Mouse (Mus musculus): ENCODE measurements around the gene Fem1b.
"Not testable (repeated sequence)": the region's sequence is repeated elsewhere in the genome, so short reads cannot be mapped to it uniquely, and the experiment has no call there.

Fem1b gene

DNA sequence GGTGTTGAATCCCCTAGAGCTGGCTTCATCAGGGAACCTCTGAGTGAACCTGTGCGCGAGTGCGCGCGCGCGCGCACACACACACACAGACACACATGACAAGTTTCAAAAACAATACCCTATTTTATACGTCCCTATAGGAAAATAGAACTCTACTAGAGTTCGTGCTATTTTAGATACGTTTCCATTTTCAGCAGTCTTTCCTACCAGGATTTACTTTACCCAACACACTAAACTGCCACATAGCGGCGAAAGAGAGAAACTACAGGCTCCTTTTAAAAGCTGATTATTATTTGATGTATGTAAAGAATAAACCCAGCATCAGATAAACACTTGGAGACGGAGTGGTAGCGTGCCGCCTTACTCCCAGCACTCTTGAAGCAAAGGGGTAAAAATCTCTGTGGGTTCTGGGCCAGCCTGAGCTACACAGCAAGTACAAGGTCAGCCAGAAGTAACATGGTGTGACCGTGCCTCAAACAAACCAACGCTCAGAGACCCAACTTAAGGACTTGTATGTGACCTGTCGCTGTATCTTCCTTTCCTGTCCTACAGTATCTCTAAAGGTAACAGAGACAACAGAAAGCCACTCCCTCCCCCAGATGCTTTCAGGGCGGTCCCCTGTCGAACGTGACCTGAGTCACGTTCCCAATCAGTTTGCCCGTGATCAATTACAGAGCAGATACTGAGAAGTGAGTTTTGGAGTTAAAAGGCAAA is 16.4 kb upstream of the Fem1b start:
- no peak for DNase-seq (ENCODE audit: low spot score in 2 of 2)

DNA sequence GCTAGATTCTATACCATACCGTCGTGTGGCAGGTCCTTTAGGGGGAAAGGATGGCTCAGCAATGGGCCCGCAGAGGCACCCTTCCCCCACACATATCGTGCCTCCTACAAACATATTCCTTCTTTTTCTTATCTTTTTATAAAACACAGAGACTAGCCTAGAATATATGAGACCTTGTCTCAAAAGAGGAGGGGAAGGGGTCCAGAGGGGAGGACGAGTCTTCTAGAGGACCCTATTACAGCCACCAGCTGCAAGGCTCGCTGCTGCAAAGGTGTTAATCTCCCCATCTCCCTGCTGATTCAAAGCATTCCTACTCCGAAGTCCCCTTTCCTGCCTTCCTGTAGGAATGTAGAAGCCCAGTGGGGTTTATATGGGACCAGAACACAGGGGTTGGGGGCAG is 14.7 kb upstream of the Fem1b start:
- DNase-seq (ENCODE audit: low spot score in 2 of 2) = no peak

DNA sequence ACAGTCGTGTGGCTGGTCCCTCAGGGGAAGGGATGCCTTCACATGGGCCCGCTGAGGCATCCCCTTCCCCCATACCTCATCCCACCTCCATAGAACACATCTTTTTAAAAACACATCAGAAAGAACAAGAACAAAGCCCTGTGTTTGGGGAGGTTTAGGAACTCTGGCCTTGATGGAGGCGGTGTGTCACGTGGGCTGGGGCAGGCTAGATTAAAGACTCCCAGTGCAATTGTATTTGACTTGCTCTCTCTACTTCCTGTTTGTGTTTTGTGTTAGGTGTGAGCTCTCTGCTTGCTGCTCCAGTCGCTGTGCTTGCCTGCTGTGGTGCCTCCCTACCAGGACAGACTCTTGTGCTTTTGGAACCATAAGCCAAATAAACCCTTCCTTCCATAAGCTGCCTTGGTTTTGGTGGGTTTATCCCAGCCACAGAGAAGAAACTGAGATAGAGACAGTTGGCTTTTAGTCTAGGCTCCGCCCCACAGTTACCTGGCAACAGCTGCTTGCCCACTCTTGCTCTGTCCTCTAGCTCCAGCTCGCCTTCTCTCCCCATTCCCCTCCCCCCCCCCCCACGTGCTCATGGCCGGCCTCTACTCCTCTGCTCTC is 14.2 kb upstream of the Fem1b start:
- DNase-seq (ENCODE audit: low spot score in 2 of 2) = no peak

DNA sequence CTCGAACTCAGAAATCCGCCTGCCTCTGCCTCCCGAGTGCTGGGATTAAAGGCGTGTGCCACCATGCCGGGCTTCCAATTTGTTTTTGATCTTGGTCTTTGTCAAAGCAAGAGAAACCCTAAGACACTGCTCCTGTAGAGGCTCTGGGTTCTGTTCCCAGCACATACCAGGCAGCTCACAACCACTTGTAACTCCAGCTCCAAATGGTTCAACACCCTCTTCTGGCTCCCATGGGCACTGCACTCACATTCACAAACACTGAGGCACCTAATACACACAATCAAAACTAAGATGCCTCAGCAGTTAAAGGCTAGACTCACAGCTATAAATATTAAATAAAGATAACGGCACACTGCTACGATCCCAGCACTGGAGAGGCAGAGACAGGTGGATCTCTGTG is 10.1 kb upstream of the Fem1b start:
- DNase-seq (ENCODE audit: low spot score in 2 of 2) = no peak

DNA sequence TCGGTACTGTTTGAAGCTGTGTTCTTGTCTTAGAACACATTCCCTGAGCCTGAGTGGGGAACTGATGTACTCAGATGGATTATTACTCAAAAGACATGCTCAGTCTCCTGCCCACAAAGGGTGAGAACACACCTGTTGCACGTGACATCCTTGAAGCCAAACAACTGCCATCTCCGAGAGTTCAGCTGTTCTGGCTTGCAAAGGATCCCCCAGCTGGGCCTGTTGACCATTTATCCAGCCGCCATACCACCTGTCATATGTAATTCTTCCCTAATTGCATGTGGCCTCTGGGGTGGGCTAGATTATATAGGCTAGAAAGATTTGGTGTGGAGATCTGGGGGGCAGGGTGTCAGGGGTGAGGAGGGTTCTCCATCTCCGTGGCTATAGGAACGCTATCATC is 9.1 kb upstream of the Fem1b start:
- DNase-seq (ENCODE audit: low spot score in 2 of 2) = no peak

DNA sequence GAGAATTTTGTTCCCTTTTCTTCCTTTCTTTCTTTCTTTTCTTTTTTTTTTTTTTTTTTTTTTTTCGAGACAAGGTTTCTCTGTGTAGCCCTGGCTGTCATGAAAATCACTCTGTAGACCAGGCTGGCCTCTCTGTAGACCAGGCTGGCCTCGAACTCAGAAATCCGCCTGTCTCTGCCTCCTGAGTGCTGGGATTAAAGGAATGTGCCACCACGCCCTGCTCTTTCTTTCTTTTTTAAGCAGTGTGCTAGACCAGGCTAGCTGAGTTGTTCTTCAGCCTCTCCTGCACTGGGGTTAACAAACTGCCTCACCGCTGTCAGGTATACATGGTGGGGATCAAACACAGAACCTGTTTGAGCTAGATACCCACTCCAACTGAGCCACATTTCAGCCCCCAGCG is 8.2 kb upstream of the Fem1b start:
- not testable (repeated sequence) for DNase-seq (ENCODE audit: low spot score in 2 of 2)

DNA sequence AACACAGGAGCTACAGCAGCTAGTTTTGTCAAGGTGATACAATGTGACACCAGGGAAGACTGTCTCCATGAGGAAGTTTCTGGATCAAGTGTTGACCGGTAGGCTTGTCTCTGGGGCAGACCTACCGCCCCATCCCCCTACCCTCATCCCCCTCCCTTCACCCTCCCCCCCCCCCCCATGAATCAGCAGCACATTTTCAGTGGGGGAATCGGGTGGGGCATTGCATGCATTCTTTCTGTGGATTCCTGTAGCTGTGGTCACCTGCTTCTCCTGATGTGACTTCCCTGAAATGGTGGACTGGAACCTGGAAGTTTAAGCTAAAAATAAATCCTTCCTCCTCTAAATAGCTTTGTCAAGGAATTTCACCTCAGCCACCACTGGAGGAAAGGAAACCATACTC is 7.8 kb upstream of the Fem1b start:
- DNase-seq (ENCODE audit: low spot score in 2 of 2) = no peak

DNA sequence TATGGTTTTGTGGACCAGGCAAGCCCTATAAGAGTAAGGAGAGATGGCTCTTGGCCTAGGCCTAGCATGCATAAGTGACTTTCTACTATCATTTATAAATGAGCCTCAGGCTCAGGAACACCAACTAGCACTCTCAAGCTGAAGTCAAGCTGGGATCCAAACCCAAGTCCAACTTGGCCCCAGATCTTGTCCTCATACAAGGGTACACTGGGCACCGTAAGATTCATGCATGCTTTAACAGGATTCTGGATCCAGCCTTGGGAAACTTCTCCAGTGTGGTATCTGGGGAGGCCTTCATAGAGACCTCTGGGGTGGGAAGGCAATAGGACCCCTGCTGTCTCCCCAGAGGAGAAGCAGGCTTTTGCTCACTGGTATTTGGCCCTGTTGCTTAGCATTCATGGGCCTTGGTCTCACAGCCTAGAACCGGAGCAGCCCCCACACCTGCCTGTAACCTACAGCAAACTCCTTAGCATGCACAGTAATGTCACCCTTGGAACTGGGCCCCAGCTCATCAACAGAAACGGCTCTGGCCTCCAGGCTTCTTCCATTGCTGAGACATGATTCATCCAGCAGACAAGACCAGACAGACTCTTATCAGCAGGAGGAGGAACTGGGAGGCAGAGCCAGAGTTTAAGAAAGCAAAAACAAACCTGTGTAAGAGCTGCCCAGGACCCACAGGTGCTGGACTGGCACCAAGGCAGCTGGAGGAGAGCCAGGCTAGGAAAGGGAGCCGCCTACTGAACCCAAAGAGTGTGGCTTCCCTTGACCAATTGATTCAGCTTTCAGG is 6.3 kb upstream of the Fem1b start:
- peak; percentile 46 to 77 for DNase-seq (ENCODE audit: low spot score in 2 of 2)

DNA sequence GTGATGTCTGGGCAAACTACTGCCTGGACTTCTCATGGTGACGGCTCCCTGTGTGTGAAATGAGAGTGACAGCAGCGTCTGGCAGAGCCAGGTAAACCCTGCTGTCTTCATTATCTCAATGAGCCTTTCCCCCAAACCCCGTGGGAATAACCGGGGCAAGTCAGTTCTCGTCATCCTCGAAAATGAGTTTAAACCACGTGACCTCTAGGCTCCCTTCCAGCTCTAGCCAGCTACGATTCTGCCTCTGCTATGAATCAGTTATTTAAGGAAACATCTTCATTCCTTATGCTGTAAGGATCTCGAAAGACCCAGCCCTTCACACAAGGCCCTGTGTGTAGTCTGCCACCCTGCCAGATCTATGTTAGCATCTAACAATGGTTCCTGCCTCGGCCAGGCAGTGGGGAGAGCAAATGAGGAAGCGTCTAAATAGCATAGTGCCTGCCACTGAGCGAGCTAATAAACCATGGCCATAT is 5.4 kb upstream of the Fem1b start:
- DNase-seq (ENCODE audit: low spot score in 2 of 2) = peak; percentile 40 to 54

DNA sequence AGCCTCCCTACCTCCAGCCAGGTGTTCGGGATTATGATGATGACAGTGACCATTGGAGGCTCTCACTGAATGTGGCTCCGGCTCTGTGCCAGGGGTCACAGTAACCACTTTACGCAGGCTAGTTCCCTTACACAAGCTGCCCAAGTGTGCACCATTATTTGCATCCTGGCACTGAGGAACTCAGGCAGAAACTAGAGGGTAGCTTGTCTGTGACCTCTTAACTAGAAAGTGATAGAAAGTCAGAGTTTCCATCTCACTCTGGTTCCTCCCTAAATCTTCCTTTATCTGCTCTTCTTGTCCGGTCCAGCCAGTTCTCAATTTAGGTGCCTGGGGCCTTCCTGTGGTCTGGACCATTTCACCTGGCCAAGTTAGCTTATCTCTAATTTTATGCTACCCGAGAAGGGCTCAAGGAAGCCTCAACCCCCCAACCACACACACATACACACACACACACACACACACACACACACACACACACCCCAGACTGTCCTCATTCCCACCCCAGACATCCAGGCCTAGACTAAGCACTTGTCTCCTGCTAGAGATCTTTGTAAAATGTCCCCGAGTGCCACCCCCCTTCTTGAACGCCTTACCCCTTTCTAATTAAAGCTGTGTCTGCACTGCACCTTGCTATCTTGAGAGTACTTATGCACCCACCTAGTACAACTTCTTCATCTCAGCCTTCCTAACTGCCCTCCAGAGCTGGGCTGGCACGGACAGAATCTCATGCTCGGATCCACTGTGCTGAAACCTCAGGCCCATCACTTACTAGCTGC is 4.8 kb upstream of the Fem1b start:
- no peak for DNase-seq (ENCODE audit: low spot score in 2 of 2)

DNA sequence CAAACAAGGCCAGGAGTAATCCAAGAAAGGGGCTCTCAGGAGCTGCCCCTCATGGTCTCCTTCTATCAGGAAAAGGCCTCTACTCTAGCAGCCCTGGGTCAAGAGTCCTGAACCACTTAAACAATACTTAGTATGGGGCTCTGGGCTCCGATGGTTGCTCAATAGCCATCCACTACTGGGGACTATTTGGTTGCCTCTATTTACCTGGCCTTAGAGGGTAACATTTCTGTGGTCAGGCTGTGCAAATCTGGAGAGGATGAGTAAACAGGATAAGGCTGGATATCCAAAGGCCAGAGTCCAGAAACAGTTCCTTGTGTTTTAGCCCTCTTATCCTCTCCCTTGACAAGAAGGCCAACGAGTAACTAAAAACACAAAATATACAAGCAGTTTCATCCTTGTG is 3.0 kb upstream of the Fem1b start:
- no peak for DNase-seq (ENCODE audit: low spot score in 2 of 2)

DNA sequence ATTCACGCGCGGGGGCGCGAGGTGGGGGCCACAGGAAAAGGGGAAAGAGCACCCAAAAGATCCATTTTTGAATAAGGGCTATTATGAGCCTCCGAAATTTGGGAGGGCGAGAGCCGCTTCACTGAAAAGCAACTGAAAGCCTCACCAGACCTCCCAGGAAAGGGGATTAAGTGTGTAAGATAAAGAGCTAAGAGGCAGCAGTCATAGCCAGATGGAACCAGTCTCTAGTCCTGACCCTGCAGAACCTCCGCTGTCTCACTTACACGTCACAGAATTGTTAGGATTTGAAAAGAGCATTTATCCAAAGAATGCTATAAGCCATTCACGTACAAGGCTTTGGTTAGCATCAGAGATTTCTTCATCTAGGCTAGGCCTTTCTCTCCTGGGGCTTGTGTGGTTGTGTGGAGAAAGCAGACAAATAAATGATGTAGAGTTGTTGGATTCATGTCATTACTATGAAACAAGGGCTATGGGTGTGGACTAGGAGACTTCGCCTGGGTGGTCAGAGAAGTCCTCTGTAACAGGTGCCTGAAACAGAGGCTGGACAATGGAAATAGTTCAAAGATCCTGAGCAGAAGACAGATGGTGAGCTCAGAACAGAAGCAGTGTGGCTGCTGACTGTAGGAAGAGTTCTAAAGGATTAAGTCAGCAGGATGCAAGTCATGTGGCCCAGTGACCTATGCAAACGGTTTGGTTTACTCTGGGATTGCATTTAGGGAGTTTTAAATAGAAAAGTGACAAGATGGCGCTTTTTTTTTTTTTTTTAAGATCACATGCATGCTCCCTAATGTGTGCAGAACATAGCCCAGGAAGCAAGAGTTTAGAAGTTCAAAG is 699 bp upstream of the Fem1b start:
- DNase-seq (ENCODE audit: low spot score in 2 of 2) = no peak

DNA sequence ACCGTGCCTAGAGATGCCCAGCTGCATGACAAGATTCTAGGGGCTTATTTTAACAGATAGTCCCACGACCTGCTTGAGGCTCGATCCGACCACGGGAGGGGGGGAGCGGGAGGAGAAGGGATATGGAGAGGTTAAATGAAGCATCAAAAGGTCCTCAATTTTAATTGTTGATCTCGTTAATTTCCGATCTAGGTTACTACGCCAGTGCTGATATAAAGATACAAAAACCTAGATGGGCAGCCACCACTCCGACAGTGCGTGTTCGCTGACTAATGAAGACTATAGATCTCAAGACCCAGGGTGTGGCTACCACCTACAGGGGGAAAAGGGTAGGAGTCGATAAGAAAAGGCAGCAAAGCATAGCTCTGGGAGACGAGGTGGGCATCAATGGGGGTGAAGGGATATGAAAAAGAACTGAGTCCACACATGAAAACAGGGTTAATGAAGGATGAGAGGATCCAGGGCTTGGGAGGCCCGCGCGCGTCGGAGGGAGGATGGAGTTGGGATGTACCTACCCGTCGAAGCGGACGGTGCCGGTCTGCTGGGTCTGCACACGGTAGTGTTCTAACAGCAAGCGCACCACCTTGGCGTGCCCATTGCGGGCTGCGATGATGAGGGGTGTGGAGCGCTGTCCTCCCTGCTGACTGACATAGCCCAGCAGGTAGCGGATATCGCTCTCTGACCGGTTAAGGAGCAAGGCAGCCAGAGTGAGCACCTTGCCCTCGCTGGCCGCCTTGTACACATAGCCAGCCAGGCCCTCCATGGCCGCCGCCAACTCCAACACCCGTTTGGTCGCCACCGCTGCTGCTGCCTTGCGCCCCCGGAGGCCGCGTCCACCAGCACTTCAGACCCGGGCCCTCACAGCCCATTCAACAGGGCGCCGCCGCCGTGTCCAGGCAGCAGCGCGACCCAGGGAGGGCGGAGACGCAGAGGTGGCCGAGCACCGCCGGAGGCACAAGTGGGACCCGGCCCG is 905 bp downstream of the Fem1b start:
- DNase-seq (ENCODE audit: low spot score in 2 of 2) = peak in 1 of 2 experiments; percentile 33

DNA sequence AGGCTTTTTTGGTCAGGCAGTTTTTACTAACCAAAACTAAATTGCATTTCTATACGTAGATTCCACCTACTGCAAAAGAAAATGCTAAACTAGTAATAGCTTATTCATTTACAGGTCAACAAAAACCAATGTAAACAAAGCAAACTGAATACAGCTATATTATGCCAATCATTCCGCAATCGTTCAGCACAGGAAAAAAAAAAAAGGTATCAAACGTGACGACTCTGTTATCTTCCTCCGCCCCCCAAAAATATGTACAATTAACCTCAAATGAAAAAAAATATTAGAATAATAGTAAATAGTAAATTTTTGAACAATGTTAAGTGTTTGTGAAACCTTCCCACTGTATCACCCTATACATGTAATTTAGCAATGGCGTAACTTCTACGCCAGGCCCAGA is 1.6 kb downstream of the Fem1b start:
- DNase-seq (ENCODE audit: low spot score in 2 of 2) = no peak

DNA sequence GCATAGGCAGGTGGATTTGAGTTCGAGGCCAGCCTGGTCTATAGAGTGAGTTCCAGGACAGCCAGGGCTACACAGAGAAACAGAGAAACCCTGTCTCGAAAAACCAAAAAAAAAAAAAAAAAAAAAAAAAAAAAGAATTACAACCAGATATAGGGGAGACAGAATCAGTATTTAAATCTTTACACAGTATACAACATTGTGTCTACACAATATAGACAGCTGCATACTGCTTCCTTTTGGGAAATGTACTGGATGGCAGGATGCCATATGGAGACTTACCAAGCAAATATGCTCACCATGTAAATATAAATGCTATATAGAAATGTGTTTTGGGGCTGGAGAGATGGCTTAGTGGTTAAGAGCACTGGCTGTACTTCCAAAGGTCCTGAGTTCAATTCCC is 12.5 kb downstream of the Fem1b start:
- not testable (repeated sequence) for DNase-seq (ENCODE audit: low spot score in 2 of 2)

DNA sequence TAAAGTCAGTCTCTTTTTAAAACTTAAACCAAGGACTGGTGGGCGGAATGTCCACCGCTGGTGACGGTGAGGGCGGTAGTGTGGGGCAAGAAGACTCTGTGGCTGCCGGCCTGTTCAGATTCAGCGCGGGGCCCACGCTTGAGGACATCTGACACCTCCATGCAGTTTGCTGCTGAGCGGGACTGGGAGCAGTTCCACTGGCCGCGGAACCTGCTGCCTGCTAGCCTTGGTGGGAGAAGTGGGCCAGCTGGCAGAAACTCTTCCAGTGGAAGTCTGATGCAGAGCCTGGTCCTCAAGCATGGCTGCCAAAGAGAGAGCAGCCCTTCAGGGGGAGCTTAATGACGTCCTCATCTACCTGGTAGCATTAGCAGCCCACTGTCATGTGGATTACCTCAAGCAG is 21.9 kb downstream of the Fem1b start:
- DNase-seq (ENCODE audit: low spot score in 2 of 2) = no peak

DNA sequence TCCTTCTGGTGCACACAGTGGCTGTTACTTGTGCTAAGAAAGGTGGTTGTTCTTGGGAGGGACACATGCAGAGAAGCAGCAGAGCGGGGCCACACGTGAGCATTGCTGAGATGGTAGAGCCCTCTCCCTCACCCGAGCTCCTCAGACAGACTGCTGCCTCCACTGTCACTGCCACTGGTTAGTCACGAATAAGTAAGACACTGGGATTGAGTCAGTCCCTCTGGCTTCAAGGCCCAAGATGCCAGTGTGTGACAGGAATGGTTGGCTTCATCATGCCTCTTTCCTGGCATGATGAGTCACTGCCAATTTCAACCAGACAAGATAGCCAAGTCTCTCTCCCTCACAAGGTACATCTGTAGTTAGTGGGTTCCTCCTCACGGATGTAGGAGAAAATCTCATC is 25.0 kb downstream of the Fem1b start:
- DNase-seq (ENCODE audit: low spot score in 2 of 2) = no peak

DNA sequence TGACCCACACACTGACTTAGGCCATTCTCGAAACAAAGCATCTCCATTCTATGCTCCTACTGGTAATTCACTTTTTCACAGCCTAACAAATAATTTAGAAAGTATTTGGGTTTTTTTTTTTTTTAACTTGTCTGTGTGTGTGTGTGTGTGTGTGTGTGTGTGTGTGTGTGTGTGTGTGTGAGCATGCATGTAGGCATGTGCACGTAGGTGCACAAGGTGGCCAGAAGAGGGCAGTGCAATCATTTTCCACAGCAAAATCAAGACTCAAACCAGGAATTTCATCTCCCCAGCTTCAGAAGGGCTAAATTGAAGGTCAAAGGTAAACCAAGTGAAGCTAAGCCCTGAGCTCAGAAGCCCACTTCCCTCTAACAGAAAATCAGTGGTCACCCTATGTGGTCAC is 27.5 kb downstream of the Fem1b start:
- no peak for DNase-seq (ENCODE audit: low spot score in 2 of 2)

DNA sequence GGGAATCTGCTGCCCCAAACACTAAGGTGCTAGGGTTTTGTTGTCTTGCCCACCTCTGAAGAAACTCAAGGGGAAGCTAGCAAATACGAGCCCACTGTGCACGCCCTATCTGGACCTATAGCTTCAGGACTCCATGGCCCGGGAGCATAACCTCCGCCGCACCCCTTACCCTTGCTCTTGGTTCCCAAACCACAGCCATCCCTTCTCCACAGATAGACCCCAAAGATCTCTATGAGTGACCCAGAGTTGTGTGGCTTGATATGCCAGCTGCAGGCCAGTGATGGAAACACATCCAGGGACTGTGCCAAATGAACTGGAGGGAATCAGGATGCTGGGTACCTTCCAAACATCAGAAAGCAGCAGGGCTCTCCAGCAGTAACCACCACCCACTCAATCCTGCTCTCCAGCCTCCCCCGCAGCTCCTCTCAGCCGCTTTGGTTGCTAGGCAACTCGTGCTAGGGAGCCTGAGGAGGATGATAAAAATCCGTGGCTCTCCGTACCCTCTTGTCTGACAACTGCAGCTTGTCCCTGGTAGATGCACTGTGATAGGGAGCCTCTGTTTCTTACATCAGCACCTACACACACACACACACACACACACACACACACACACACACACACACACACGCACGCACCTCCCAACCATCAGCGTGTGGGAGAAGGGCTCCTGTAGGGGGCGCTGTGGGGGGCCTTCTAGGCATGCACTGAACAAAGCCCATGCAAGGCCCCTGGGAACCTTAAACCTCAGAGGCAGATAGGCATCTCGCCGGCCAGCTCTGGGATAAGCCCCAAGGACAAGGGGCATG is 28.6 kb downstream of the Fem1b start:
- DNase-seq (ENCODE audit: low spot score in 2 of 2) = no peak

Data from urinary bladder, adult 18-20 months (tissue).